Mouse (Mus musculus) retina, adult 2 months (tissue): ENCODE measurements around the gene Ube2r2.

Experiments used
- DNase-seq: peaks from one replicate; pipeline ENCODE4 v3.0.0-alpha.2; 2012; ENCODE audit warnings: low read depth, low spot score

The Ube2r2 gene

GRCm38 (mm10) chr4:41118706-41119292, 16.7 kb upstream of the Ube2r2 start:
- DNase-seq: no peak

GRCm38 (mm10) chr4:41124180-41124951, 11.2 kb upstream of the Ube2r2 start, which contains the start of gene Nol6:
Gene Nol6 (minus strand): TSS chr4:41124455.
- DNase-seq: peak; percentile 95

GRCm38 (mm10) chr4:41129406-41129805, 6.1 kb upstream of the Ube2r2 start:
- peak; percentile 46 for DNase-seq

- DNase-seq: no peak
These were observed 5.7 kb upstream of the Ube2r2 start for GRCm38 (mm10) chr4:41129836-41130235.

- DNase-seq: no peak
These were observed 3.1 kb upstream of the Ube2r2 start for GRCm38 (mm10) chr4:41132471-41132870.

GRCm38 (mm10) chr4:41133529-41134291, 1.8 kb upstream of the Ube2r2 start:
- DNase-seq: no peak

GRCm38 (mm10) chr4:41134935-41135710, 420 bp upstream of the Ube2r2 start:
- DNase-seq: peak; percentile 69

- no peak for DNase-seq
These were observed 887 bp downstream of the Ube2r2 start for GRCm38 (mm10) chr4:41136454-41136805.

- no peak for DNase-seq
These were observed 1.3 kb downstream of the Ube2r2 start for GRCm38 (mm10) chr4:41136811-41137210.

- no peak for DNase-seq
These were observed 4.8 kb downstream of the Ube2r2 start for GRCm38 (mm10) chr4:41140174-41140875.

- no peak for DNase-seq
These were observed 7.1 kb downstream of the Ube2r2 start for GRCm38 (mm10) chr4:41142601-41143000.

GRCm38 (mm10) chr4:41149891-41150290, 14.3 kb downstream of the Ube2r2 start:
- DNase-seq: no peak

- DNase-seq: no peak
These were observed 15.6 kb downstream of the Ube2r2 start for GRCm38 (mm10) chr4:41151186-41151585.

GRCm38 (mm10) chr4:41153146-41153545, 17.6 kb downstream of the Ube2r2 start:
- no peak for DNase-seq

- DNase-seq: no peak
These were observed 21.4 kb downstream of the Ube2r2 start for GRCm38 (mm10) chr4:41156961-41157360.

GRCm38 (mm10) chr4:41158251-41158650, 22.7 kb downstream of the Ube2r2 start:
- DNase-seq: no peak

GRCm38 (mm10) chr4:41161232-41161631, 25.7 kb downstream of the Ube2r2 start:
- DNase-seq: no peak

GRCm38 (mm10) chr4:41164974-41165373, 29.4 kb downstream of the Ube2r2 start:
- DNase-seq: no peak

- DNase-seq: peak; percentile 46
These were observed 30.3 kb downstream of the Ube2r2 start for GRCm38 (mm10) chr4:41165693-41166475.

- no peak for DNase-seq
These were observed 35.4 kb downstream of the Ube2r2 start for GRCm38 (mm10) chr4:41170970-41171369.
